Mouse (Mus musculus): ENCODE data around the gene Hoxa4. TPM values are rescaled to one million over a fixed set of nuclear protein-coding genes. Genes with fewer than 3 reads are reported as not detected.

Hoxa4 gene
- not detected for polyA plus RNA-seq (2017; shearing (Covaris generic))

GRCm38 (mm10) chr6:52190906-52191810, at the start of gene Hoxa4:
Gene Hoxa4 (minus strand): TSS chr6:52191753.

GRCm38 (mm10) chr6:52240389-52241000, 48.9 kb upstream of the Hoxa4 start, which contains the start of gene Hoxa10:
Gene Hoxa10 (minus strand): TSS chr6:52240854.

GRCm38 (mm10) chr6:52230516-52231165, 39.1 kb upstream of the Hoxa4 start, which contains the start of gene Hoxa9:
Gene Hoxa9 (minus strand): TSS chr6:52231089.

GRCm38 (mm10) chr6:52221337-52221992, 29.9 kb upstream of the Hoxa4 start, which contains the start of gene Hoxa7:
Gene Hoxa7 (minus strand): TSS chr6:52221854.

GRCm38 (mm10) chr6:52213119-52213986, 21.8 kb upstream of the Hoxa4 start, which contains the start of the genes Hoxa3 and Gm28308:
Gene Hoxa3 (minus strand): TSS chr6:52213336.
Gene Gm28308 (minus strand): TSS chr6:52213339.

GRCm38 (mm10) chr6:52208072-52208867, 16.7 kb upstream of the Hoxa4 start, which contains the start of gene Hoxa6:
Gene Hoxa6 (minus strand): TSS chr6:52208722.

GRCm38 (mm10) chr6:52204050-52204752, 12.6 kb upstream of the Hoxa4 start, which contains the start of gene Hoxa5:
Gene Hoxa5 (minus strand): TSS chr6:52204587.

GRCm38 (mm10) chr6:52177061-52177735, 14.4 kb downstream of the Hoxa4 start, which contains the start of gene 5730596B20Rik:
Gene 5730596B20Rik (plus strand): TSS chr6:52177498.

GRCm38 (mm10) chr6:52164626-52165440, 26.7 kb downstream of the Hoxa4 start, which contains the start of gene Hoxa2:
Gene Hoxa2 (minus strand): TSS chr6:52164831.

GRCm38 (mm10) chr6:52158276-52159051, 33.1 kb downstream of the Hoxa4 start, which contains the start of gene Hoxa1:
Gene Hoxa1 (minus strand): TSS chr6:52158317.

Other genes with a start within 250 kb of the Hoxa4 start
- gene Skap2, start 179.2 kb downstream of the Hoxa4 start, polyA plus RNA-seq (2017; shearing (Covaris generic)) = 14.2 TPM
- not detected for gene Hoxa1, start 33.4 kb downstream of the Hoxa4 start, polyA plus RNA-seq (2017; shearing (Covaris generic))
- not detected for gene Hoxa2, start 26.9 kb downstream of the Hoxa4 start, polyA plus RNA-seq (2017; shearing (Covaris generic))
- gene 5730596B20Rik, start 14.3 kb downstream of the Hoxa4 start, polyA plus RNA-seq (2017; shearing (Covaris generic)) = not detected
- not detected for gene Hoxa5, start 12.8 kb upstream of the Hoxa4 start, polyA plus RNA-seq (2017; shearing (Covaris generic))
- gene Hoxa6, start 17.0 kb upstream of the Hoxa4 start, polyA plus RNA-seq (2017; shearing (Covaris generic)) = not detected
- gene Hoxa3, start 21.6 kb upstream of the Hoxa4 start, polyA plus RNA-seq (2017; shearing (Covaris generic)) = not detected
- not detected for gene Gm28308, start 21.6 kb upstream of the Hoxa4 start, polyA plus RNA-seq (2017; shearing (Covaris generic))
- gene Hoxa7, start 30.1 kb upstream of the Hoxa4 start, polyA plus RNA-seq (2017; shearing (Covaris generic)) = 1.9 TPM
- gene Hoxa9, start 39.3 kb upstream of the Hoxa4 start, polyA plus RNA-seq (2017; shearing (Covaris generic)) = 0.90 TPM
- gene Hoxa10, start 49.1 kb upstream of the Hoxa4 start, polyA plus RNA-seq (2017; shearing (Covaris generic)) = not detected
- not detected for gene Hoxa11, start 54.1 kb upstream of the Hoxa4 start, polyA plus RNA-seq (2017; shearing (Covaris generic))
- not detected for gene Hoxa13, start 69.1 kb upstream of the Hoxa4 start, polyA plus RNA-seq (2017; shearing (Covaris generic))
- gene Evx1, start 121.7 kb upstream of the Hoxa4 start, polyA plus RNA-seq (2017; shearing (Covaris generic)) = 0.55 TPM